Mouse (Mus musculus): ENCODE data around the gene Smarcd3.

DNA sequence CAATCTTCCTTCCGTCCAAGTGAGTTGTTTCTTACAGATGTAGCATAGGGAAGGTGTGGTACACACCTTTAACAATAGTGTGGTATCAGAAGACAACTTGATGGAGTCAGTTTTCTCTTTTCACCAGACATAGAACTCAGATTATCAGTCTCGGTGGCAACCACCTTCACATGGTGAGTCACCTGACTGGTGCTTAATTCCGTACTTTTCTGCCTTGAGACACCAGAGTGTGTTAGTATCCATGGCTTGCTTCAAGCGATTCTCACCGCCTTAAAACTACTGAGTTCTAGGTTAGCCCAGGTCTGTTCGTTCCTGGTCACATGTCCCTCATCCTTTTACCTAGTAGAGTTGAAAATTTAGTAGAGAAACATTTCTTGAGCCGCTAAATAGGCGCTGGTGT lies 38.1 kb downstream of the Smarcd3 start:
- TF ChIP-seq POLR2A (IDR thresholded peaks at IDR 0.05; ENCODE audit: low read depth, low read length) (no peak), CTCF (IDR thresholded peaks at IDR 0.05; ENCODE audit: extremely low read depth, insufficient read length, insufficient replicate concordance, low read depth, low read length) (no peak)
